Mouse (Mus musculus) kidney, postnatal 36 days (tissue): ENCODE measurements around the gene Srpk3.

Experiments
- DNase-seq, 2 experiments: peaks; one replicate each; pipeline ENCODE4 v3.0.0; 2021 to 2022; ENCODE audit warnings: mixed read lengths in 2 of 2

The Srpk3 gene

DNA sequence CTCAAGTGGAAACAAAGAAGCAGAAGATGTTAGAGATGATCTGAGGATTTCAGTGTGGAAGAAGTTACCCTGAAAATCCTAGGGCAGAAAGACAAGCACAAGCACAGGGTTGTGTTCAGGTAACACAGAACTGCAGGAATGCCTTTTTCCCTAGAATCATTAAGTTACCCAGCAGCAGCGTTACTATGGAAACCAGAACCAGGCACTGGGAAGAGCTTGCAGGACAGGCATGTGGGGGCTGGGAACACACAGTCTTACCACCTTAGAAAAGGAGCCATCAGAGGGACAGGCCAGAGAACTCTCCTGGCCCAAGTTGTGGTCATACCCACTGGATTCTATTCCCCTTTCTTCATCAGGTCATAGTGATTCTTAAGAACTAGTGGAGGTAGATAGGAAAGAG lies 31.6 kb downstream of the Srpk3 start:
- no peak for DNase-seq

DNA sequence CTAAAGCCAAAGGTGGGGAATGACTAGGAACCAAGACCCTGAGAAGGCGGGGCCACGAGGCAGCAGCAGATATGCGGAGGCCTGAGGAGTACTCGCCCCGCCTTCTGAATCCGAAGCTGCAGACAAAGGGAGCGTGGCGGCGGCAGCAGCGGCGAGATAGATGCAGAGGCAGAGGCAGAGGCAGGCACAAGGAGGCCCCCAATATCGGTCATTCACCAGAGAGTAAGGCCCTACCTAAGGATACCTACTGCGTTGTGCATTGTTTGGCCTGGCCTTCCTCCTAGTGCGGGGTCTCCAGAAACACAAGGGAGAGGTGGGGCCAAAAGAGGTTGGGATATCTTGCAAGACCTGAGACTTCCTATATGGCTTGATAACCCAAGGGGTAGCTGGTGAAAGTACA lies 40.9 kb downstream of the Srpk3 start:
- DNase-seq: no peak

DNA sequence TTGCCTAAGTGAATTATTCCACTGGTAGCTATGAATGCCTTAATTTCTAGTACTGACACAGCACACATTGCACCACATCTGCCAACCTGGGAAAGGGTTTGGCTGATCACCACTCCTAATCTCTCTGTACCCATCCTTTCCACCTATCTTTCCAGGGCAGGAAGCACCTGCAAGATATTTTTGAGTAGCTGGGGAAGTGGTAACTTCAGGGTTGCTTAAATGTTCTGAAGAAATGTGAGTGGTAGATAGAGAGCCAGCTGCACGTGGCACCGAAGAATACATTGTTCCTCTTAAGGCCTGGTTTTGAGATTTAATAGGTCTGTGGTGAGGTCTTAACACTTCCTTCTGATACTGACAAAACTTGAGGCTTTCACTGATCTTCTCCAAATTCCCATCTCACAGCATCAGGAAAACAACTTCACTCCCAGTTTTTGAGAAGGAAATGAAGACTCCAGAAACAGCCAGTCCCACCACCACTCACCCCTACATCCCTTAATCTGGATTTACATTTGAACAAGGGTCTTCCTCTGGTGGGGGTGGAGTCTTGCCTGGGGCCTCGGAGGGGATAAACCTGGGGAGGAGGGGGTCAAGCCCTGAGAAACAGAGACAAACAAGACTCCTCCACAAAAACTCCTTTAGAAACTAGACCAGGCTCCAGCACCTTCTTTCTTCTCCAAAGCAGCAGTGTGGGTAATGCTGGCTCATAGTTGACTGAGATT lies 42.5 kb downstream of the Srpk3 start:
- no peak for DNase-seq

DNA sequence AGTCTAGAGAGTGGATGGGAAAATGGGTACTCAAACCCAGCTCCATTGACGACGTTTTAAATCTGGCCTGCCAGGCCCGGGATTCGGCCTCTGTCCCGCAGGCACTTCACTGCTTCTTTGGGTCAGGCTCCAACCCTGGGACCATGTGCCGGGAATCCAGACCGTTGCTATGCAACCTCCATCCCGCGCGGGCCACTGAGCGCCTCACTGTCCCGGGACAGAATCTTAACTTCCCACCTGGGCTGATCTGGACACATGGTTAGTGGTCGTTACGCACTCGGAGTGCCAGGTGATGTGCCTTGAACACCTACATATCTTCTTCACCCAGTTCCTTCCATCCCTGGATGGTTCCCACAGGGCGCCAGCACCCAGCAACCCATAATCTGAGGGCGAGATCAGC lies 49.5 kb downstream of the Srpk3 start:
- no peak for DNase-seq

DNA sequence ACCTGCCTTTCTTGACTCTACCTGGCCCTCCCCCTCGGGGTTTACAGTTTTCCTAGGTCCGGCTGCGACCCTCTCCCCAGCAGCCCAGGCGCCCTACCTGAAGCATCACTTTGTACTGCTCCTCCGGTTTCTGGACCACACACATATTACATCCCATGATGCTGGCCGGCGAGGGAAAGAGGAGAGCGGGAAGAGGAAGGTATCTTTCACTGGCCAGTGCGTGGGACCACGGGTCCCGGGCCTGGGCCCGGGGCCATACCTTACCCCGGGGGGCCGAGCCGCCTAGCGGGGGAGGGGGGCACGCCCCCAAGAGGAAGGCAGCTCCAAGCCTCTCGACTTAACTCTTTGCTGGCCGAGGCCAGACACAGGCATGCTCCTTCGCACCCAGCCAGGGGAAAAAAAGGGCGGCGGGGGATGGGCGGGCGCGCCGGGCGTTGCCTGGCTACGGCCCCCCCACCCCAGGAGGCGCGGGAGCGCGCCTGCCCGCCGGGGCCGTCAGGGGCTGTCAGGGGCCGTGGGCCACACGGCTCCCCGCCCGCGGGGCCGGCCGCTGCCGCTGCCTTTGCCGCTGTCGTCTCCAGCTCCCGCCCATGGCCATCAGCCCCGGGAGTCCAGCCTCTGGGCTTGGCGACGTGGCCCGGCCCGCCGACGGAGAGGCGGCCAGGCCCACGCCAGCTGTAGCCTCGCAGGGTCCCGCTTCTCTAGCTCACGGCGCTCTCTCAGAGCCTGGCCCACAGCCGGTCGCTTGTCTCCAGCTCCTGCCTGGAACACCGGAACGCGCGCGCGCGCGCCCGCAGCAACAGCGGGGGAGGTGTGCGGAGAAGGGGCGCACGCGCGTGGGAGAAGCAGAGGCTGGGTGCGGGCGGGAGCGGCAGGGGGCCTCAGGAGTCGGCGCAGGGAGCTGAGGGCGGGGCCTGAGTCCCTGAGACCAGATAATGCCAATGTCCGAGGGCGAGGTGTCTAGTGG lies 50.3 kb downstream of the Srpk3 start, which contains the start of gene Pdzd4:
Gene Pdzd4, minus strand, starts transcription at position 785 of the 967 bp plus-strand sequence.
- DNase-seq: peak; percentile 19 to 66
